Mouse (Mus musculus): Measurements from ENCODE around the gene Zgrf1.

Gene Zgrf1

GRCm38 (mm10) chr3:127552973-127553719 lies at the start of gene Zgrf1, which contains the start of gene Larp7:
Zgrf1 (plus strand) TSS chr3:127553489.
Larp7 (minus strand) TSS chr3:127553349.
- DNase-seq: peak; percentile 98

GRCm38 (mm10) chr3:127507878-127508783 lies 45.2 kb upstream of the Zgrf1 start:
- DNase-seq: no peak

GRCm38 (mm10) chr3:127511786-127512746 lies 41.2 kb upstream of the Zgrf1 start:
- DNase-seq: no peak

DNA sequence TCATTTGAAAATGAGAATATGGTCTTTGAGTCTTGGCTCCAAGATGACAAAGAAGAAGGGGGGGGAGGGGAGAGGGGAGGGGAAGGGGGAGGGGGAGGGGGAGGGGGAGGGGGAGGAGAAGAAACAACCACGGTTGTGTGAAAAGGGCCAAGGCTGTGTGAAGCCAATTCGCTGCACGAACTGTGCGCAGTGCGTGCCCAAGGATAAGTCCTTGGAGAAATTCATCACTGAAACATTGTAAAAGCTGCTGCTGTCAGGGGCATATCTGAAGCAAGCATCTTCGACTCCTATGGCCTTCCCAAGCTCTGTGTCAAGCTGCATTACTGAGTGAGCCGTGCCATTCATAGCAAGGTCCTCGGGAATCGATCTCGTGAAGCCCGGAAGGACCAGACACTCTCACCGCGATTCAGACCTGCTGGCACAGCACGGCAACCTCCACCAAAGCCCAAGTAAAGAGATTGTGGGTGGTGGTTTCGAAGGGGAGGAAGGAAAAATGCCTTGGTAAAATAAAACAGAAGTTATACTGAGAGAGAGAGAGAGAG lies 40.4 kb upstream of the Zgrf1 start:
- DNase-seq: no peak

DNA sequence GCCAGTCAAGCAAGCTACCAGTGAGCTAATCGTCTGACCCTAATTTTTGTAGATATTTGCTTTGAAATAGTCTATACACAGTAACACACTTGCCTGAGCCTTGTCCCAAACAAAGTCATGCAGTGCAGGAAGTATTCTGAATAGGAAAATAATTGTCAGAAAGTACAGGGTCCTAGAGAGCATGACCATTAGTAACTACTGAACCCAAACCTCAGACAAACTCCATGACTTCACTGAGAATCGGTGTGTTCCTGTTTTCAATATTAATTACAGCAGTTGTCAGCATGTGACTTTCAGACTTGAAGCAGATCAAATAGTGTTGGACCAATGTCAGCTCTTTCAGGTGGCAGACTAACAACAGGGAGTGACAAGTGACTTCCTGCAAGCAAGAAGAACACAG lies 39.6 kb upstream of the Zgrf1 start:
- no peak for DNase-seq

DNA sequence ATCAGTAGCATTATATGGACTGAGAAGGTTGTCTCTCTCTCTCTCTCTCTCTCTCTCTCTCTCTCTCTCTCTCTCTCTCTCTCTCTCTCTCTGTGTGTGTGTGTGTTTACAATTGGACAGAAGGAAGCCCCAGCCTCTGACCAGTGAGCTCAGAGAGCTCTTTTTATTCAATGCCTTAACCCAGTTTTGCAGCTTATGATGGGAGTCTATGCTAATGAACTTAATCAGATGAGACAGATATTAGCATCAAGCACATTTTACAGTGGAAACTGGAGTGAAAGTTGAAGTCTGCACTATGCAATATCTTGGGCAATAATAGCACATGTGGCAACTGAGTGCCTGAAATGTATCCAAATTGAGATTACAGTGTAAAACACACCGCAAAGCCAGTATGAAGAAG lies 38.0 kb upstream of the Zgrf1 start:
- no peak for DNase-seq

- no peak for DNase-seq
Observed at GRCm38 (mm10) chr3:127520300-127520699, 33.0 kb upstream of the Zgrf1 start.

DNA sequence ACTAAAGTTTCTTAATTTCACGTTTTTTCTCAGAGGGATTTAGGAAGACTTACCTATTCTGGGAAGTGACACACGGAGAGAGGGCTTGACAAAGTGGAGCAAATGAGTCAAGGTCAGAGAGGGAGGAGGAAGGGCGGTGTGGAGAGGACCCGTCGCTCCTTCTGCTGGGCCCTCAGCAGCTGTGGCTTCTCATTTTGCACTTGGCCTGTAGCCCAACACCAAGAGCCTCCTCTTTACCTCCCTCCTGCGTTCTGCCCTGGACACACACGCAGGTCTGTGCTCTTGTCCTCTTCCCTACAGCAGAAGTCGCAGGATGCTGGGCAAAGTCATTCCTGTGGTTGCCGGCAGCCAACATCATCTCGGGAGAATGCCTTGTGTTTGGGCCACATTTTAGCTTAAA lies 32.1 kb upstream of the Zgrf1 start:
- no peak for DNase-seq

GRCm38 (mm10) chr3:127525188-127525819 lies 28.0 kb upstream of the Zgrf1 start:
- no peak for DNase-seq

GRCm38 (mm10) chr3:127527465-127528034 lies 25.7 kb upstream of the Zgrf1 start:
- no peak for DNase-seq

GRCm38 (mm10) chr3:127529210-127529609 lies 24.1 kb upstream of the Zgrf1 start:
- DNase-seq: no peak

DNA sequence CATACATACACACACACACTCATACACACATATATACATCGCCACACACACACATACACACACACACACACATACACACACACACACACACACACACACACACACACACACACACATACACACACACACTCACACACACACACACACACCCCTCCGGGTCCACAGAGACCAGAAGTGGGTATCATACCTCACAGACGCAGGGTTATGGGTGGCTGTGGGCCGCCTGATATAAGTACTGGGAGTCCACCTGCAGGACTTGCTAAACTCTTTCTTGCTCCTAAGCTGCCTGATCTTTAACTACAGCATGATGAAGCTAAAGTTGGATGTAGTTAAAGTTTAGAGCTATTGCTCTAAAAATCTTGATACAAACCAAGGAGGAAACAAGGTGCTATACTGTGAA lies 23.5 kb upstream of the Zgrf1 start:
- no peak for DNase-seq

DNA sequence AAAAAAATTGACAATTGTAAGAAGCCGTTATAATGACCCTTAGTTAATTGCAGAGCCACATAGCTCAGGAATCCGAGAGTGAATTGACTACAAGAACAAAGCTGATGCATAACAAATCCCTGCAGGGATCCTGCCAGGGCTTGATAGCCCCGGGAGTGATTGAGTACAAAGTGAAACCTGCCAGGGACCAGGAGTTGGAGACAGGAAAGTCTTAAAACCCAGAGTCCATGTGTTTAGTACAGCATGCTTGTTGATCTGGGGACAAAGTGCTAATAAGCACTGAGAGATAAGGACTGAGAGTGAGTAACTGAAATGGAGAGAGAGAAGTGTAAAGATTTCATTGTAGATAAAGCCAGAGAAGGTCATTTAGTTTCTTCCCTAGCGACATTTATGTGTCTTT lies 23.0 kb upstream of the Zgrf1 start:
- DNase-seq: no peak

- DNase-seq: no peak
Observed at GRCm38 (mm10) chr3:127539193-127539592, 14.1 kb upstream of the Zgrf1 start.

GRCm38 (mm10) chr3:127543976-127544375 lies 9.3 kb upstream of the Zgrf1 start:
- DNase-seq: no peak

DNA sequence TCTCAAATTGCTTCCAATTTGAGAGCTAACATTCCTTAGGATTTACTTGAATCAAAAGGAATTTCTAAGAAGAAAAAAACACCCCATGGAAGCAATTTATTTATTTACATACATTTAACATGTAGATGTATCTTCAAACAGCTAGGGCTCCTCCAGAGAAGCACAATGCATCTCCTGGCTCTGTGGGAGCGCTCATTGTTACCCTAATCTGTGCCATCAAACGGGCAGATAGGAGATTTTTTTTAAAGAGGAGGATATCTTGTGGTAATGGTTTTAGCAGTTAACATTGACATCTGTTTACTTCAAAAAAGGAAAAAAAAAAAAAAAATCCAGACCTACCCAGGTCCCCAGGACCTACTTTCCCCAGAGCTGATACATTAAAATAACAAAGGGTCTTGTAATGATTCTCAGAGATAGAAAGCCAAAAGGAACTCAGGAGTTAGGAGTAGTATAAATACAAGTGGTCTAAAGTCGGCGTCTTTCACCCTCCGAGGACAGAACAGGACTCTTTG lies 8.6 kb upstream of the Zgrf1 start:
- DNase-seq: no peak

GRCm38 (mm10) chr3:127547882-127548281 lies 5.4 kb upstream of the Zgrf1 start:
- peak; percentile 41 for DNase-seq

DNA sequence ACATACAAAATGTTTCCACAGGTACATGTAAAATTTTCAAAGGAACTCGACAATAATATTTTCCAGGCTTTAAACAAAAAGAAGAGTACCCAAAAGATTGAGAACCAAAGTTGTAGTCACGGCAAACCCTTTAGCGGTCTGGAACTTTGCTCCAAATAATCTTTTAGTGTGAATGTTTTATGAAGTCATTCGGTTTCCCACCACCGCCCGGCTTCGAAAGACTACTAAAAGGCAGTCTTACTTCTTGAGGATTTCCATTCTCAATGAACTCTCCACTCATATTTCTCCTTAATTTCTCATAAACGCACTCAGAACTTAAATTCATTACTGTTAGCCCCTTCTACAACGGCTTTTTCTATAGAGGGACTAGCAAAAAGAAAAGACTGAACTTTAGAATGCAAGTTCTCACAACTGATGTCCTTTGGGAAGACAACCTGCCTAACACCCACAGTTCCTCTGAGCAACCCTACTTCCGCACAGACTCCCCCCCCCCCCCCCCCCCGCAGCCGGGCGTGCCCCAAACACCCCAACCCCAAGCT lies 786 bp upstream of the Zgrf1 start:
- peak; percentile 15 for DNase-seq

DNA sequence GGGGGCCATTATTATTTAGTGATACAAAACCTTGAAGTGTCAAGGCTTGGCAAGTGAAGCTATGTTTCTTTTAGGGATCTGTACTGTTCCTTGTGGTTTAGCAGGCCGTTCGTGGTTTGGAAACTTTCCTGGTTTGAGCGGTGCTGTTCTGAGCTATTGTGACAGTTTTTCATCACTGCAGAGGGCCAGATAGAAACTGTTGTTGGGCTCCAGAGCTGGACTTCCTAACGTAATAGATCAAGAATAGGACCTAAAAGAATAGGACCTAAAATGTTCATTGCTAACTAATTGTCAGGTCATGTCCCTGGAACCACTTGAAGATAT lies 393 bp downstream of the Zgrf1 start:
- no peak for DNase-seq

DNA sequence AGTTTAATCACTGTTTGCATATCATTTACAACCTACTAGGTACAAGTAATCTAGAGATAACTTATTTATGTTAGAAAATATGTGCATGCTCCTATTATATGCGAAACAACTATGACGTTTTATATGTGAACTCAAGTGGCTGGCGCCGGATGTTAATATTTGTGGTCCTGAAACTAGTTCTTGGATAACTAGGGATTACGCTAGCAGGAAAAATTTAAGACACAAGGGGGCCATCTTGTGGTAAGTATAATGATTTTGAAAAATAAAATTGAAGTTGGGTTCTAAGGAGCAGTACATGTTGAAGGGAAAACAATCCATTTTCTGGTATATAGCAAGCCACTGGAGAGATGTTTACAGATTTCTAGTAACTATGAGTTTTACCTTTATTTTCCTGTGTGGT lies 1.4 kb downstream of the Zgrf1 start:
- DNase-seq: no peak

DNA sequence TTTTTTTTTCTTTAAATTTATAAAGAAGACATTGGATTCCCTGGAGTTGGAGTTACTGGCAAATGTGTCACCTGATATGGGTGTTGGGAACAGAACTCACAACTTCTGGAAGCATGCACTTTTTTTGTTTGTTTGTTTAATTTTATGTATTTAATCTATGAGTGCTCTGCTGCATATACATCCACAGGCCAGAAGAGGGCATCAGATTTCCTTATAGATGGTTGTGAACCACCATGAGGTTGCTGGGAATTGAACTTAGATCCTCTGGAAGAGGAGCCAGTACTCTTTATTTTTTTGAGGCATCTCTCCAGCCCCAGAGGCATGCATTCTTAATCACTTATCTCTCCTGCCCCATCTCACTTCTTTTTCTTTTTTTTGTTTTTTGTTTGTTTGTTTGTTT lies 4.9 kb downstream of the Zgrf1 start:
- no peak for DNase-seq
